Mouse (Mus musculus): Measurements from ENCODE around the gene Axin1. TPM values are rescaled to one million over a fixed set of nuclear protein-coding genes. Genes with fewer than 3 reads are reported as not detected.
"Not testable (repeated sequence)": the region's sequence is repeated elsewhere in the genome, so short reads cannot be mapped to it uniquely, and the experiment has no call there.

Axin1 gene
- polyA plus RNA-seq, 1 experiment from 2014 or later, result 4.7 TPM

- H3K27me3 ChIP-seq (ENCODE audit: insufficient read depth, low read length), result no peaks in the 10 kb centered on the region
- H3K36me3 ChIP-seq (replicated peaks; ENCODE audit: insufficient read depth, low read length), result no peaks in the 10 kb centered on the region
- no peak overlapping the region for H3K27ac ChIP-seq (ENCODE audit: low read depth)
- no peak overlapping the region for H3K9ac ChIP-seq (replicated peaks)
- TF ChIP-seq EP300 (IDR thresholded peaks at IDR 0.05; ENCODE audit: low read depth) (no peak), CTCF (IDR thresholded peaks at IDR 0.05; ENCODE audit: low read depth) (no peak)
- H3K4me2 ChIP-seq (ENCODE audit: low read depth, low read length), result no peak overlapping the region
- H3K4me3 ChIP-seq (ENCODE audit: low read depth, low read length), result no peak overlapping the region
- H3K9me3 ChIP-seq (ENCODE audit: low read length), result no peaks in the 10 kb centered on the region
- no peaks in the 10 kb centered on the region for H3K4me1 ChIP-seq (ENCODE audit: insufficient read depth)
- WGBS (ENCODE audit: insufficient replicate concordance), result 30% methylated on average over 2 of the region's 2 CpGs
- DNase-seq, result no peak
- peak; percentile 36; the same call in 1 of the 2 replicates for ATAC-seq
Measured at GRCm38 (mm10) chr17:26168039-26168438, 29.6 kb downstream of the Axin1 start.

- peaks cover 16% of the 10 kb centered on the region; the same call in 1 of the 2 replicates for H3K36me3 ChIP-seq (replicated peaks; ENCODE audit: insufficient read depth, low read length)
- H3K4me3 ChIP-seq (ENCODE audit: low read depth, low read length); H3K27ac ChIP-seq (ENCODE audit: low read depth); H3K4me1 ChIP-seq (ENCODE audit: insufficient read depth); H3K9ac ChIP-seq (replicated peaks); H3K4me2 ChIP-seq (ENCODE audit: low read depth, low read length); H3K9me3 ChIP-seq (ENCODE audit: low read length); DNase-seq; H3K27me3 ChIP-seq (ENCODE audit: insufficient read depth, low read length); ATAC-seq: not testable (repeated sequence)
- TF ChIP-seq CTCF (IDR thresholded peaks at IDR 0.05; ENCODE audit: low read depth), result peak; percentile 28
- whole genome bisulfite sequencing (ENCODE audit: insufficient replicate concordance), result 71% methylated on average over 2 of the region's 2 CpGs
Measured at GRCm38 (mm10) chr17:26175248-26175647, 36.8 kb downstream of the Axin1 start.

GRCm38 (mm10) chr17:26178611-26179010, 40.1 kb downstream of the Axin1 start:
- ATAC-seq (no peak), DNase-seq (no peak)
- TF ChIP-seq CTCF (IDR thresholded peaks at IDR 0.05; ENCODE audit: low read depth) (no peak), EP300 (IDR thresholded peaks at IDR 0.05; ENCODE audit: low read depth) (no peak)
- Histone ChIP-seq H3K4me2 (ENCODE audit: low read depth, low read length) (no peak overlapping the region), H3K27ac (ENCODE audit: low read depth) (no peak overlapping the region), H3K9ac (replicated peaks) (no peak overlapping the region), H3K36me3 (replicated peaks; ENCODE audit: insufficient read depth, low read length) (peaks cover 28% of the 10 kb centered on the region; the same call in 1 of the 2 replicates), H3K4me1 (ENCODE audit: insufficient read depth) (no peaks in the 10 kb centered on the region), H3K4me3 (ENCODE audit: low read depth, low read length) (no peak overlapping the region), H3K9me3 (ENCODE audit: low read length) (no peaks in the 10 kb centered on the region), H3K27me3 (ENCODE audit: insufficient read depth, low read length) (no peaks in the 10 kb centered on the region)

GRCm38 (mm10) chr17:26181179-26181578, 42.7 kb downstream of the Axin1 start:
- TF ChIP-seq CTCF (IDR thresholded peaks at IDR 0.05; ENCODE audit: low read depth) (no peak), EP300 (IDR thresholded peaks at IDR 0.05; ENCODE audit: low read depth) (no peak)
- Histone ChIP-seq H3K4me3 (ENCODE audit: low read depth, low read length) (no peak overlapping the region), H3K27ac (ENCODE audit: low read depth) (no peak overlapping the region)

GRCm38 (mm10) chr17:26187592-26187991, 49.1 kb downstream of the Axin1 start:
- WGBS (ENCODE audit: insufficient replicate concordance), result 94% methylated on average over 5 of the region's 5 CpGs
- H3K36me3 ChIP-seq (replicated peaks; ENCODE audit: insufficient read depth, low read length), result peaks cover 67% of the 10 kb centered on the region
- TF ChIP-seq CTCF (IDR thresholded peaks at IDR 0.05; ENCODE audit: low read depth), result no peak
- no peak for TF ChIP-seq EP300 (IDR thresholded peaks at IDR 0.05; ENCODE audit: low read depth)

More at GRCm38 (mm10) chr17:26181179-26181578, 42.7 kb downstream of the Axin1 start:
- no peak for ATAC-seq
- no peak for DNase-seq
- Histone ChIP-seq H3K4me2 (ENCODE audit: low read depth, low read length) (no peak overlapping the region), H3K9ac (replicated peaks) (no peak overlapping the region), H3K9me3 (ENCODE audit: low read length) (no peaks in the 10 kb centered on the region), H3K4me1 (ENCODE audit: insufficient read depth) (no peaks in the 10 kb centered on the region), H3K36me3 (replicated peaks; ENCODE audit: insufficient read depth, low read length) (peaks cover 33% of the 10 kb centered on the region), H3K27me3 (ENCODE audit: insufficient read depth, low read length) (no peaks in the 10 kb centered on the region)
- WGBS (ENCODE audit: insufficient replicate concordance), result 93% methylated on average over 3 of the region's 3 CpGs

GRCm38 (mm10) chr17:26188091-26188805, 49.8 kb downstream of the Axin1 start:
- TF ChIP-seq EP300 (IDR thresholded peaks at IDR 0.05; ENCODE audit: low read depth), result no peak
- no peak for TF ChIP-seq CTCF (IDR thresholded peaks at IDR 0.05; ENCODE audit: low read depth)
- Histone ChIP-seq H3K4me3 (ENCODE audit: low read depth, low read length) (no peak overlapping the region), H3K9ac (replicated peaks) (no peak overlapping the region), H3K9me3 (ENCODE audit: low read length) (no peaks in the 10 kb centered on the region), H3K4me1 (ENCODE audit: insufficient read depth) (no peaks in the 10 kb centered on the region), H3K27ac (ENCODE audit: low read depth) (no peak overlapping the region), H3K4me2 (ENCODE audit: low read depth, low read length) (no peak overlapping the region), H3K27me3 (ENCODE audit: insufficient read depth, low read length) (no peaks in the 10 kb centered on the region), H3K36me3 (replicated peaks; ENCODE audit: insufficient read depth, low read length) (peaks cover 67% of the 10 kb centered on the region)
- WGBS (ENCODE audit: insufficient replicate concordance), result 91% methylated on average over 11 of the region's 11 CpGs
- ATAC-seq (no peak), DNase-seq (no peak)

More at GRCm38 (mm10) chr17:26187592-26187991, 49.1 kb downstream of the Axin1 start:
- Histone ChIP-seq H3K9ac (replicated peaks) (no peak overlapping the region), H3K4me3 (ENCODE audit: low read depth, low read length) (no peak overlapping the region), H3K4me2 (ENCODE audit: low read depth, low read length) (no peak overlapping the region), H3K27me3 (ENCODE audit: insufficient read depth, low read length) (no peaks in the 10 kb centered on the region), H3K27ac (ENCODE audit: low read depth) (no peak overlapping the region), H3K9me3 (ENCODE audit: low read length) (no peaks in the 10 kb centered on the region), H3K4me1 (ENCODE audit: insufficient read depth) (no peaks in the 10 kb centered on the region)
- no peak for DNase-seq
- ATAC-seq, result no peak
